Mouse (Mus musculus) mature B cell (primary cell): Measurements from ENCODE around the gene Furin.

Source experiments
- in situ Hi-C: fragments of 300-500 bp; cut with MboI; formaldehyde crosslinking; loops from 2 replicates; pipeline ENCODE4 v1.14.3; 2019

Gene Furin

GRCm38 (mm10) chr7:80427730-80428129, 22.5 kb upstream of the Furin start:
- in situ Hi-C loops = no loop called here

GRCm38 (mm10) chr7:80426363-80426762, 21.1 kb upstream of the Furin start:
- in situ Hi-C loops = no loop called here

GRCm38 (mm10) chr7:80424722-80425121, 19.5 kb upstream of the Furin start:
- in situ Hi-C loops = no loop called here

- in situ Hi-C loops = no loop called here
These were observed 17.7 kb upstream of the Furin start for GRCm38 (mm10) chr7:80422759-80423480.

GRCm38 (mm10) chr7:80421576-80421975, 16.3 kb upstream of the Furin start:
- in situ Hi-C loops = no loop called here

- in situ Hi-C loops = no loop called here
These were observed 15.3 kb upstream of the Furin start for GRCm38 (mm10) chr7:80420586-80420985.

- in situ Hi-C loops = no loop called here
These were observed 14.0 kb upstream of the Furin start for GRCm38 (mm10) chr7:80419278-80419677.

GRCm38 (mm10) chr7:80418036-80418435, 12.8 kb upstream of the Furin start:
- in situ Hi-C loops = no loop called here

GRCm38 (mm10) chr7:80417601-80418000, 12.4 kb upstream of the Furin start:
- in situ Hi-C loops = no loop called here

- in situ Hi-C loops = no loop called here
These were observed 11.7 kb upstream of the Furin start for GRCm38 (mm10) chr7:80416969-80417368.

- in situ Hi-C loops = no loop called here
These were observed 9.1 kb upstream of the Furin start for GRCm38 (mm10) chr7:80414303-80414855.

- in situ Hi-C loops = no loop called here
These were observed 8.5 kb upstream of the Furin start for GRCm38 (mm10) chr7:80413512-80414302.

GRCm38 (mm10) chr7:80412781-80413180, 7.5 kb upstream of the Furin start:
- in situ Hi-C loops = no loop called here

- in situ Hi-C loops = no loop called here
These were observed 7.0 kb upstream of the Furin start for GRCm38 (mm10) chr7:80412279-80412678.

- in situ Hi-C loops = no loop called here
These were observed 5.1 kb upstream of the Furin start for GRCm38 (mm10) chr7:80410380-80410779.

- in situ Hi-C loops = no loop called here
These were observed 2.5 kb upstream of the Furin start for GRCm38 (mm10) chr7:80407712-80408111.

GRCm38 (mm10) chr7:80406186-80406585, 950 bp upstream of the Furin start:
- in situ Hi-C loops = no loop called here

GRCm38 (mm10) chr7:80404101-80404894, 938 bp downstream of the Furin start:
- in situ Hi-C loops = no loop called here

- in situ Hi-C loops = no loop called here
These were observed 1.7 kb downstream of the Furin start for GRCm38 (mm10) chr7:80403551-80403950.

GRCm38 (mm10) chr7:80402651-80403321, 2.5 kb downstream of the Furin start:
- in situ Hi-C loops = no loop called here

- in situ Hi-C loops = no loop called here
These were observed 3.2 kb downstream of the Furin start for GRCm38 (mm10) chr7:80401860-80402641.
